Mouse (Mus musculus) adrenal gland, postnatal 0 days (tissue): ENCODE data around the gene F2. TPM values are rescaled to one million over a fixed set of nuclear protein-coding genes. Genes with fewer than 3 reads are reported as not detected.

Experiments
- polyA plus RNA-seq: library from polyadenylated mRNA; unstranded; fragments of >200 nt; fragmentation: Nextera tagmentation; extraction: Ambion mirVana; gene quantifications from 2 replicates; pipeline ENCODE4 v1.2.1, GENCODE M21; 2015

F2 gene
- polyA plus RNA-seq = 26.8 and 30.9 TPM in 2 replicates

GRCm38 (mm10) chr2:91636229-91636628 is at the start of gene F2:
Gene F2, minus strand, starts transcription at chr2:91636414.

GRCm38 (mm10) chr2:91649553-91650359 is 13.5 kb upstream of the F2 start, which contains the start of the genes Zfp408 and Arhgap1:
Gene Zfp408, minus strand, starts transcription at chr2:91649791.
Gene Arhgap1, plus strand, starts transcription at chr2:91649860.

Other genes with a start within 250 kb of the F2 start
- gene 1110051M20Rik, start 191.7 kb downstream of the F2 start, polyA plus RNA-seq = 40.5 and 41.8 TPM in 2 replicates
- 3.9 and 4.7 TPM in 2 replicates for gene Lrp4, start 178.9 kb downstream of the F2 start, polyA plus RNA-seq
- 27.9 and 33.4 TPM in 2 replicates for gene Ckap5, start 109.7 kb downstream of the F2 start, polyA plus RNA-seq
- 5.7 and 7.9 TPM in 2 replicates for gene Zfp408, start 13.4 kb upstream of the F2 start, polyA plus RNA-seq
- gene Arhgap1, start 13.4 kb upstream of the F2 start, polyA plus RNA-seq = 74.1 and 82.4 TPM in 2 replicates
- 28.0 and 45.7 TPM in 2 replicates for gene Atg13, start 74.2 kb upstream of the F2 start, polyA plus RNA-seq
- 12.4 and 16.2 TPM in 2 replicates for gene Harbi1, start 74.4 kb upstream of the F2 start, polyA plus RNA-seq
- 7.8 and 9.5 TPM in 2 replicates for gene Ambra1, start 93.7 kb upstream of the F2 start, polyA plus RNA-seq